Mouse (Mus musculus) megakaryocyte progenitor cell, adult 5-6 weeks (primary cell): ENCODE measurements around the gene Krt19. TPM values are rescaled to one million over a fixed set of nuclear protein-coding genes. Genes with fewer than 3 reads are reported as not detected.

Source experiments
- ATAC-seq: replicated peaks from 2 replicates; pipeline ENCODE4 v1.8.0; 2016; ENCODE audit warnings: mild to moderate bottlenecking, moderate TSS enrichment, inconsistent platforms; ENCODE audit not compliant: poor library complexity
- total RNA-seq, 2 experiments: library from RNA; stranded (forward) in 1 of 2; stranded (reverse) in 1 of 2; fragments of 157-497, 149-512 nt in 1 of 2; fragments of 200-1000 nt in 1 of 2; gene quantifications; 2 replicates each; pipeline versions ENCODE4 v1.2.3 to v1.2.4; 2015 to 2017

Krt19 gene
- total RNA-seq, 2 experiments from 2014 or later = not detected

DNA sequence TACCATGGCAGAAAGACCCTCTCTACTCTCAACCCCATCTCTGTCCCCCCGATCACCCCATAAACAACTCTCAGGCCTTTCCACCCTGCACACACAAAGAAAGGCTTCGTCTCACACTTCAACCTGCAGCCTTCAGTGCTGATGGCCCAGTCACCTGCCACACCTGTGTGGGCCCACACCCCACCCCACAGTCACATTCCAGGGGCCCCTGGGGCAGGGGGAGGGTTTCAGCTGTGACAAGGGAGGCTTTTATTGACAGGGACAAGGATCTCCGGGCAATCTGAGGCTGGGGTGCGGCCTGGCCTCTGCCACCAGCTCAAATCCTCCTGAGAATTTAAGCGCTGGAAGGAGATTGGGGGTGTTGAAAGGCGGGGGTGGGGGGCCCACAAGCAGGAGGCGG lies 9.7 kb downstream of the Krt19 start:
- ATAC-seq = no peak

DNA sequence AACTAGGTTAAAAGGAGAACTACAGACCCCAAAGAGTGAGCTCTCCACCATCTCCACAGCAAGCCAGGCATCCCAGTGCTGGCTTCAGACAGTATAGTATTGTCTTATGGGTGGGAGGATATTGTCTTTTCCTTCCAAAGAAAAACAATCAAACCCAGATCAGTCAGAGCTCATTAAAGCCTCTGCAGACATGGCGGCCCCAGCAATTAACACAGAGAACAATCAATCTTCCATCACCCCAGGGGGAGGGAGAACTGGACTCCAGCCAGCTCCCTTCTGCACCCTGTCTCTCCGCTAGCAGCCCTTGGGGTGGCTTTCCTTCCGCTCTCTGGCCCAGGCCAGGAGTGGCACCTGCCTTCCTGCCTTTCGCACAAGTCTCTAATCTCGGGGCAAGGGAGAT lies 10.8 kb downstream of the Krt19 start:
- no peak for ATAC-seq

DNA sequence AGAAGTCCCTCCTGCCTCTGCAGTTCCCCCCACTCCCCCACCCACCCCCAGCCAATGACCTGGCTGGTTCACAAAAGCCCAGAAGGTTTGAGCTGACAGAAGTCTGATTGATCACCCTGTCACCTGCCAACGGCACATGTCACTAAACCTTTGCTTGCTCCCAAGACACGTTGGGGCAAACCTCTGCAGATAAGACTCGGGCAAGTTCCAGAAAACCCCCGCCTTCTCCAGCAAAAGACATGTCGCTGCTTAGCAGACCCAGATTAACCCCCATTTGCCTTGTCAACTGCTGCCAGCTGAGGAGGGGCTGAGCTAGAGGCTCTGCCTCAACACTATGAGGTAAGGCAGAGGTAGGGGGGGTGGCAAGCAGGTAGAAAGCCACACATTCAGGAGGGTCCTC lies 11.9 kb downstream of the Krt19 start:
- ATAC-seq = no peak

GRCm38 (mm10) chr11:100135731-100136130 lies 12.7 kb downstream of the Krt19 start, which contains the start of gene Krt15:
Gene Krt15 (minus strand): TSS chr11:100135928.
- no peak for ATAC-seq

DNA sequence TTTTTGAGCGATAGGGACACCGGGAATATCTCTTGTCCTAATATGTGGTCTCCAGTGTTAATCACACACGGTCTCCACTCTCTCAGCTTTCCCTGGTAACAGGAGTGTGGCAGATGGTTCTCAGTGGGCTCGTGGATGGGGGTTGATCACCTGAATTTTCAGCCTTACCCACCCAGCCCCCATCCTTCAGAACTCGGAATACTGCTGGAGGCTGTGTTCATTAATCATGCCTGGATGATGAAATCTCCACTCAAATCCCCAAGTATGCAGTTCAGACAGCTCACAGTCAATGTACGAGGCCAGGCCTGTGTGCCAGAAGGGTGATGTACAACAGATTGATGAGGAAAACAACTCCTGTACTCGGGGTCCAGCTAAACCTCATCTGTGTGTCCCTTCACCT lies 23.6 kb downstream of the Krt19 start:
- ATAC-seq = no peak

DNA sequence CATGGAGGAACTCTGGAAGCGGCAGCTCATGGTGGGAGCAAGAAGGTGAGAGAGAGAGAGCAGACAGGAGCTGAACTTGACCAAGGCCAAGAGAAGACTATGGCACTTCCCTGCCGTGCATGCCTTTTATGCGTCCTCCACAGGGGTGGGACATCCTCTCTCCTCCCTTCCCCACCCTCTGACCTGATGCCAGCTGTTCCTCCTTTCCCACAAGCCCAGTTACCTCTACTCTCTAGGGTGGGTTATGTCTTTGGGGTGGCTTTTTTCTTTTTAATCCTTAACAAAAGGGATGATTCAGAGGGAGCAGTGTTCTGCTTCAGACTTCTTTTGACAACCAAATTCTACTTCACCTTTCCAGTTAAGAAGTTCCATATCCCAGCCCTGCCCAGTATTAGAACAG lies 27.0 kb downstream of the Krt19 start, which contains the start of gene Krt13:
Gene Krt13 (minus strand): TSS at position 101 of the 400 bp plus-strand sequence.
- no peak for ATAC-seq

DNA sequence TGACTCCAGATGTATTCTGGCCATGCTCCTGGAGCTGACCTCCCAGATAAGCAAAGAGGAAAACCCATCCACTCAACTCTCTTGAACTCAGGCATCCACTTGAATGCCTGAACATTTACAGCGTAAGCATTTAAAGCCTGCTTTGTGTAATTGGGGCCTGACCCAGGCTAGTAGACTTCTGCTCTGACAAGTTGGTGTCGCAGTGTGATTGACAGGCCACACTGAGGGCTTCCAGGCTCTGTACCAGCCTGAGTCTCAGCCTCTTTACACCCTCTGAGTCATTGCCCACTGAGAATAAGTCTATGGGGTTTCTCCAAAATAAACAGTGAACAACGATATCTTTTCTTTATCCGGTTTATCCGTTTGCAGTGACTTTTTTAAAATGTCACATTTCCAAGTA lies 28.1 kb downstream of the Krt19 start:
- no peak for ATAC-seq

- ATAC-seq = no peak
Measured at GRCm38 (mm10) chr11:100113742-100114029, 34.8 kb downstream of the Krt19 start.

DNA sequence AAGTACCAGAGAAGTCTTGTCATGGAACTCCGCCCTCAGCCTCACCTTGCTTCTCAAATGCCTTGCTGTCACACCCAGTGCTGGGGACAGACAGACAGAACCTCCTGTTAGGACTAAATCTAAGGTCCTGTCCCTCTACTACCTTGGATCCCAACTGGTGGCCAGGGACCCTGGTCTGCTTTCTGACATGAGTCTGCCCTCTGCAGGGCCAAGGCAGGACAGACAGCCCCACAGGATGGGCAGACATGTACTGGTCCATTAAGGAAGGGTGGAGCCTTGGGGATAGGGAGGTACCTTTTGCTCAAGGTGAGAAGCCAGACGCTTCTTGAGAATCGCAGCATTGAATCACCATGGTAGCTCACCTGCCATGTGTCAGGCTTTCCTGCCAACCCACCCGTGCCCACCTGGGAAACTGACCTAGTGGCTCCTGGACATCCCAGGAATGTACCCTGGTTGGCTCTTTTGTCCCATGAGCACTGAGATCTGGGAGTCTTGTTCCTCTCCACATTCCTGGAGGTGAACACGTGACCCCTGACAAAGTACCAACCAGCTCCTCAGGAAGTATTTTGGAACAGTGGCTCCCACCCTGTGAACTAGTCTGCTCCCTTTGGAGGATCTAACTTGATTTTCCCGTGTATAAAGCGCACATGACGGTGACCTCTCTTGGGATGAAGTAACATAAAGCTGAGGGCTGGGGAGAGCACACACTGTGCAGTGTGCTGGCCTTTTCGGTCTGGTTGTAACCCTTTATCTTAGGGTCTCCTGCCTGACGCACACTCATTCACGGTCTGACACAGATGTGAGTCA lies 35.3 kb downstream of the Krt19 start:
- ATAC-seq = no peak

DNA sequence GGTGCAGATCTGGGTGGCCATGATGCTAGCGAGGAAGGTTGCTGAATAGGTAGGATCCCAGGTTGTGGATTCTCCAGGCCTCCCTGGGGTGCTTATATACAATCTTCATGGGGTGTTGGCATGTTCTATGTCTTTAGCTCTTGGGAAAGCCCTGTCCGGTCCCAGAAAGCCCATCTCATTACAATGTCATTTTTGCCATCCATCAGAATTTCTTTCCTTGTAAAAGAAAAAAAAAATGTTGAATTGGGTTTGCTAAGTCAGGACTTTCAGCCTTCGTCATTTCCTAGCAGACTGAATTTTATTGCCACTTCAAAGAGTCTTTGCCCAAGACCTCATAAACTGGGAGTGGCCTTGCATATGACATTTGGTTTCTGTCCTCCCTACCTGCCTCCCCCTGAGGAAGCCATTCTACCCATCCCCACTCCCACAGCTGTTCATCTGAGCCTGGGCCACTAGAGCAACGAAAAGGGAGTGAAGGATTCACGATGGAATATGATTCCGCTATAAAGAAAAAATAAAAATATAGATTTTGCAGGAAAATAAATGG lies 42.8 kb downstream of the Krt19 start, which contains the start of gene Krt36:
Gene Krt36 (minus strand): TSS at position 51 of the 547 bp plus-strand sequence.
- no peak for ATAC-seq

DNA sequence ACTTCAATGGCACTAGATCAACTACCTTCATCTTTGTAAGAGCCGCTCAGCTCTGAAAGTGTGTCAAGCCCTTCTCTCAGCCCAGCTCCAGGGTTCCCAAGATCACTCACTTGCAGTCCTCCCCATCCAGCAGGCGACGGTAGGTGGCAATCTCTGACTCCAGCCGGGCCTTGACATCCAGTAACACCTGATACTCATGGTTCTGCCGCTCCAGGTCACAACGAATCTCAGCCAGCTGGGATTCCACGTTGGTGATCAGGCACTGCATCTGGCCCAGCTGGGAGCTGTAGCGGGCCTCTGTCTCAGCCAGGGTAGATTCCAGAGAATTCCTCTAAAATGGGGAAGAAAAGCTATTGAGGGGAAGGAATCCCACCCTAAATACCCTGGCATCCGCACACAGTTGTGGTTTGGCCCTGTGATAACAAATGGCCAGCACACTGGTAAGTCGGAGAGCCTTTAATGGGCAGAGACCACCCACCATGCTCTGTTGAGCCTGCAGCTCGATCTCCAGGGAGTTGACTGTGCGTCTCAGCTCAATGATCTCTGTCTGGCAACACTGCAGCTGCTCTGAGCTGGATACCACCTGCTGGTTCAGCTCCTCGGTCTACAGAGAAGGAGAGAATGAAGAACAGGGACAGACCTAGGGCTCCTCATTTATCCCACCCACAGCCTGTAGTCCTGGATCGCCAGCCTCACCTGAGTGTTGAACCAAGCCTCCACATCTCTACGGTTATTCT lies 45.6 kb downstream of the Krt19 start:
- ATAC-seq = no peak

GRCm38 (mm10) chr11:100100391-100100790 lies 48.1 kb downstream of the Krt19 start:
- no peak for ATAC-seq

GRCm38 (mm10) chr11:100097819-100098218 lies 50.6 kb downstream of the Krt19 start:
- ATAC-seq = no peak

- no peak for ATAC-seq
Measured at GRCm38 (mm10) chr11:100096141-100096540, 52.3 kb downstream of the Krt19 start, which contains the start of gene Krt35. Gene Krt35 (minus strand): TSS chr11:100096241.

Other genes starting within 250 kb of the Krt19 start
- gene Krtap31-1, start 240.7 kb downstream of the Krt19 start, total RNA-seq (2015) = not detected in 2 replicates
- gene Krtap31-1, start 240.7 kb downstream of the Krt19 start, total RNA-seq (2017) = not detected in 2 replicates
- not detected in 2 replicates for gene Gm11565, start 233.9 kb downstream of the Krt19 start, total RNA-seq (2015)
- gene Gm11565, start 233.9 kb downstream of the Krt19 start, total RNA-seq (2017) = not detected in 2 replicates
- gene Krtap31-2, start 212.4 kb downstream of the Krt19 start, total RNA-seq (2015) = not detected in 2 replicates
- gene Krtap31-2, start 212.4 kb downstream of the Krt19 start, total RNA-seq (2017) = not detected in 2 replicates
- gene Krtap9-5, start 200.2 kb downstream of the Krt19 start, total RNA-seq (2015) = not detected in 2 replicates
- not detected in 2 replicates for gene Krtap9-5, start 200.2 kb downstream of the Krt19 start, total RNA-seq (2017)
- gene Krtap29-1, start 169.6 kb downstream of the Krt19 start, total RNA-seq (2015) = not detected in 2 replicates
- gene Krtap29-1, start 169.6 kb downstream of the Krt19 start, total RNA-seq (2017) = not detected in 2 replicates
- not detected in 2 replicates for gene Krtap16-1, start 162.1 kb downstream of the Krt19 start, total RNA-seq (2015)
- gene Krtap16-1, start 162.1 kb downstream of the Krt19 start, total RNA-seq (2017) = not detected in 2 replicates
- gene Krtap17-1, start 154.7 kb downstream of the Krt19 start, total RNA-seq (2015) = not detected in 2 replicates
- gene Krtap17-1, start 154.7 kb downstream of the Krt19 start, total RNA-seq (2017) = not detected in 2 replicates
- gene Krt33a, start 132.5 kb downstream of the Krt19 start, total RNA-seq (2015) = not detected in 2 replicates
- not detected in 2 replicates for gene Krt33a, start 132.5 kb downstream of the Krt19 start, total RNA-seq (2017)
- gene Krt33b, start 118.8 kb downstream of the Krt19 start, total RNA-seq (2015) = not detected in 2 replicates
- gene Krt33b, start 118.8 kb downstream of the Krt19 start, total RNA-seq (2017) = not detected in 2 replicates
- gene Krt34, start 107.1 kb downstream of the Krt19 start, total RNA-seq (2015) = not detected in 2 replicates
- gene Krt34, start 107.1 kb downstream of the Krt19 start, total RNA-seq (2017) = not detected in 2 replicates
- not detected in 2 replicates for gene Krt31, start 98.1 kb downstream of the Krt19 start, total RNA-seq (2015)
- not detected in 2 replicates for gene Krt31, start 98.1 kb downstream of the Krt19 start, total RNA-seq (2017)
- not detected in 2 replicates for gene Krt32, start 60.4 kb downstream of the Krt19 start, total RNA-seq (2015)
- gene Krt32, start 60.4 kb downstream of the Krt19 start, total RNA-seq (2017) = not detected in 2 replicates
- gene Krt35, start 52.4 kb downstream of the Krt19 start, total RNA-seq (2015) = not detected in 2 replicates
- not detected in 2 replicates for gene Krt35, start 52.4 kb downstream of the Krt19 start, total RNA-seq (2017)
- not detected in 2 replicates for gene Krt36, start 43.0 kb downstream of the Krt19 start, total RNA-seq (2015)
- gene Krt36, start 43.0 kb downstream of the Krt19 start, total RNA-seq (2017) = not detected in 2 replicates
- not detected in 2 replicates for gene Krt13, start 27.1 kb downstream of the Krt19 start, total RNA-seq (2015)
- gene Krt13, start 27.1 kb downstream of the Krt19 start, total RNA-seq (2017) = not detected in 2 replicates
- gene Krt15, start 12.7 kb downstream of the Krt19 start, total RNA-seq (2015) = not detected in 2 replicates
- not detected in 2 replicates for gene Krt15, start 12.7 kb downstream of the Krt19 start, total RNA-seq (2017)
- not detected in 2 replicates for gene Krt9, start 44.6 kb upstream of the Krt19 start, total RNA-seq (2015)
- not detected in 2 replicates for gene Krt9, start 44.6 kb upstream of the Krt19 start, total RNA-seq (2017)
- gene Krt14, start 58.9 kb upstream of the Krt19 start, total RNA-seq (2015) = not detected in 2 replicates
- not detected in 2 replicates for gene Krt14, start 58.9 kb upstream of the Krt19 start, total RNA-seq (2017)
- not detected in 2 replicates for gene Krt16, start 100.2 kb upstream of the Krt19 start, total RNA-seq (2015)
- gene Krt16, start 100.2 kb upstream of the Krt19 start, total RNA-seq (2017) = not detected in 2 replicates
- gene Krt17, start 112.4 kb upstream of the Krt19 start, total RNA-seq (2015) = not detected in 2 replicates
- gene Krt17, start 112.4 kb upstream of the Krt19 start, total RNA-seq (2017) = not detected in 2 replicates
- not detected in 2 replicates for gene Krt42, start 121.2 kb upstream of the Krt19 start, total RNA-seq (2015)
- not detected in 2 replicates for gene Krt42, start 121.2 kb upstream of the Krt19 start, total RNA-seq (2017)
- gene Eif1, start 171.2 kb upstream of the Krt19 start, total RNA-seq (2015) = 1,262 and 1,322 TPM in 2 replicates
- gene Eif1, start 171.2 kb upstream of the Krt19 start, total RNA-seq (2017) = 95.6 and 142 TPM in 2 replicates
- not detected in 2 replicates for gene Gast, start 185.7 kb upstream of the Krt19 start, total RNA-seq (2015)
- gene Gast, start 185.7 kb upstream of the Krt19 start, total RNA-seq (2017) = not detected in 2 replicates
- gene Hap1, start 207.5 kb upstream of the Krt19 start, total RNA-seq (2015) = not detected in 2 replicates
- gene Hap1, start 207.5 kb upstream of the Krt19 start, total RNA-seq (2017) = not detected in 2 replicates
- gene Jup, start 249.1 kb upstream of the Krt19 start, total RNA-seq (2015) = 1.5 and 4.0 TPM in 2 replicates
- gene Jup, start 249.1 kb upstream of the Krt19 start, total RNA-seq (2017) = 1.4 and 2.5 TPM in 2 replicates